Mouse (Mus musculus) spleen, postnatal 4 days (tissue): ENCODE measurements around the gene Pomp.
A peak's percentile ranks its signal among the peaks of the same experiment; 100 is the strongest.
"Not testable (repeated sequence)": the region's sequence is repeated elsewhere in the genome, so short reads cannot be mapped to it uniquely, and the experiment has no call there.

Experiments
- DNase-seq, 2 experiments: peaks; one replicate each; pipeline ENCODE4 v3.0.0; 2022; ENCODE audit warnings: low spot score in 2 of 2

Gene Pomp

GRCm38 (mm10) chr5:147860076-147860448, 199 bp upstream of the Pomp start:
- no peak for DNase-seq

GRCm38 (mm10) chr5:147868674-147869073, 8.4 kb downstream of the Pomp start:
- DNase-seq, result no peak

GRCm38 (mm10) chr5:147869568-147869967, 9.3 kb downstream of the Pomp start:
- no peak for DNase-seq

GRCm38 (mm10) chr5:147870296-147870695, 10.0 kb downstream of the Pomp start:
- DNase-seq, result no peak

GRCm38 (mm10) chr5:147871091-147871820, 11.0 kb downstream of the Pomp start:
- no peak for DNase-seq

GRCm38 (mm10) chr5:147874491-147875065, 14.3 kb downstream of the Pomp start:
- no peak for DNase-seq

GRCm38 (mm10) chr5:147875210-147875609, 14.9 kb downstream of the Pomp start:
- no peak for DNase-seq

- DNase-seq, result no peak
Observed at GRCm38 (mm10) chr5:147877520-147877919, 17.3 kb downstream of the Pomp start.

- DNase-seq, result no peak
Observed at GRCm38 (mm10) chr5:147879971-147880682, 19.9 kb downstream of the Pomp start.

- DNase-seq, result no peak
Observed at GRCm38 (mm10) chr5:147883581-147883980, 23.3 kb downstream of the Pomp start.

GRCm38 (mm10) chr5:147888313-147889297, 28.3 kb downstream of the Pomp start:
- DNase-seq, result peak in 1 of 2 experiments; percentile 29

- no peak for DNase-seq
Observed at GRCm38 (mm10) chr5:147892735-147893134, 32.5 kb downstream of the Pomp start.

- peak in 1 of 2 experiments; percentile 39 for DNase-seq
Observed at GRCm38 (mm10) chr5:147893143-147893542, 32.9 kb downstream of the Pomp start.

GRCm38 (mm10) chr5:147893766-147894454, 33.6 kb downstream of the Pomp start:
- DNase-seq, result peak; percentile 38 to 74

- DNase-seq, result peak; percentile 94 to 97
Observed at GRCm38 (mm10) chr5:147894455-147895076, 34.3 kb downstream of the Pomp start, which contains the start of gene Slc46a3. Gene Slc46a3, minus strand, starts transcription at chr5:147894815.

GRCm38 (mm10) chr5:147895436-147896198, 35.4 kb downstream of the Pomp start:
- DNase-seq, result peak; percentile 42 to 72

GRCm38 (mm10) chr5:147896501-147896900, 36.2 kb downstream of the Pomp start:
- not testable (repeated sequence) for DNase-seq

GRCm38 (mm10) chr5:147898254-147898653, 38.0 kb downstream of the Pomp start:
- no peak for DNase-seq

- no peak for DNase-seq
Observed at GRCm38 (mm10) chr5:147898968-147899549, 38.8 kb downstream of the Pomp start.
